Mouse (Mus musculus): ENCODE data around the gene Actl6a. TPM values are rescaled to one million over a fixed set of nuclear protein-coding genes. Genes with fewer than 3 reads are reported as not detected.
"Not testable (repeated sequence)": the region's sequence is repeated elsewhere in the genome, so short reads cannot be mapped to it uniquely, and the experiment has no call there.

The Actl6a gene
- total and polyA plus RNA-seq, 3 experiments: 17.5 to 122 (median 63.0) TPM

DNA sequence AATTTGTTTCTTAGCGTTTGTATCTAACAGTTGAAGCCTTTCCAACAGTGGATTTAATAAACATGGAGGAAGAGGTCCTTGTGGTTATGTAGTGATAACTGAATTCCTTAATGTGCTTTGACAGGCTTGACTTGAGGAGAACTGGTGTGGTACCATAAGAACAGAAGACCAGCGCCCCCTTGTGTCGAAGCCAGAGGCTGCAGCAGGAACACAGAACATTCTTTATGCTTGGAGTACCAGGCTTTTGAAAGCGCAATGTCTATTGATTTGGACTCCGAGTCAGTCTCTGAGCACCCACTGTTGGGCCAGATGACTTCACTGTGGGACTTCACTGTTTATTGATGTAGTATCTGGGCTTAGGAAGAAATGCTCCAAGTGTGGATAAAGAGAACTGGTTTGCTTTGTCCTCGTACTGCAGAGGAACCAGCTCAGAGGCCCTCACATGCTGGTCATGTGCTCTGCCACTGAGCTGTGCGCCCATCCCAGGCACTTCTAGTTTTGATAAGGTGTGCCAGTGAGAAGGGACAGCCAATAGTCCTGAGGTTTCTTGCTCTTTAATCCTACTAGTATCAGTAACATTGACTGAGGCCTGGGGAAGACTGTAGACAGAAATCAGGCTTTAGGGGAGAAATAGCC is 7.8 kb upstream of the Actl6a start:
- H3K9me3 ChIP-seq (replicated peaks): no peaks in the 10 kb centered on the region
- no peaks in the 10 kb centered on the region for H3K27me3 ChIP-seq (ENCODE audit: insufficient read depth, low read length)
- no peaks in the 10 kb centered on the region for H3K36me3 ChIP-seq (replicated peaks)
- ATAC-seq (ENCODE audit: extremely low read depth, insufficient number of reproducible peaks, low FRiP score, poor library complexity, severe bottlenecking) (peak; percentile 80), DNase-seq (ENCODE audit: low spot score) (peak; percentile 20)
- peak; percentile 88 for TF ChIP-seq CTCF (IDR thresholded peaks at IDR 0.05; ENCODE audit: low read depth, low read length)
- no peak for TF ChIP-seq GATA1 (IDR thresholded peaks at IDR 0.05; ENCODE audit: borderline replicate concordance, low read length)
- H3K4me1 ChIP-seq (ENCODE audit: insufficient read depth, low read depth, low read length): peaks cover 21% of the 10 kb centered on the region; the same call in 1 of the 2 replicates
- H3K4me3 ChIP-seq (ENCODE audit: low read depth, low read length): no peak overlapping the region

DNA sequence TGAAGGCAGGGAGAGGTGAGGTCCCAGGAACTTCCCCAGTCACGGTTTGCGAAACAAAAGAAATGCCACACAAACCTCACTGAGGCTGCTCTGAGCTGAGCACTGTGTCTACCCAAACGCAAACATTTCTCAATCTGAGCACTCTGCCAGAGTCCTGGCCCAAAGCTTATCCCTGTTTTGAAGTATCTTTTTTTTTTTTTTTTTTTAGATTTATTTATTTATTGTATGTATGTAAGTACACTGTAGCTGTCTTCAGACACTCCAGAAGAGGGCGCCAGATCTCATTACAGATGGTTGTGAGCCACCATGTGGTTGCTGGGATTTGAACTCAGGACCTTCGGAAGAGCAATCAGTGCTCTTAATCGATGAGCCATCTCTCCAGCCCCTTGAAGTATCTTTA is 2.1 kb upstream of the Actl6a start:
- H3K4me1 ChIP-seq (ENCODE audit: insufficient read depth, low read depth, low read length); H3K27me3 ChIP-seq (ENCODE audit: insufficient read depth, low read length); H3K36me3 ChIP-seq (replicated peaks); H3K9me3 ChIP-seq (replicated peaks); DNase-seq (ENCODE audit: low spot score); H3K4me3 ChIP-seq (ENCODE audit: low read depth, low read length); ATAC-seq (ENCODE audit: extremely low read depth, insufficient number of reproducible peaks, low FRiP score, poor library complexity, severe bottlenecking): not testable (repeated sequence)

DNA sequence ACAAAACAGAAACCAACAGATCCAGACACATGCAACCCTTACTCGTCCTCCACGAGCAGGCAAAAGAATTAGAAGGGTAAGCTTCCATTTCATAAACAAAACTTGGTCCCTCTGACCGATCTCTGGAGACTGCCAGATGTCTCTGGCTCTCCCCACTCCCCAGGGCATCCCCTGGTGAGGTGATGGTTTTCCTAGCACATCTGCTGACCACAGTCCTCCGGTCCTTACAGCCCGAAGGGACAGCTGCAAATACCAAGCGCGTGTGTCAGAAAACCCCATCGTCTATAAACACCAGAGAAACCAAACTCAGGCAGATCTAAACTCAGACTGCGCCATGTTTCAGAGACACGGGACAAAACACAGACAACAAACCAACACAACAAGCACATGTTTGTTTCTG is 1.5 kb upstream of the Actl6a start:
- H3K36me3 ChIP-seq (replicated peaks); DNase-seq (ENCODE audit: low spot score); H3K4me3 ChIP-seq (ENCODE audit: low read depth, low read length); H3K9me3 ChIP-seq (replicated peaks); H3K27me3 ChIP-seq (ENCODE audit: insufficient read depth, low read length); H3K4me1 ChIP-seq (ENCODE audit: insufficient read depth, low read depth, low read length); ATAC-seq (ENCODE audit: extremely low read depth, insufficient number of reproducible peaks, low FRiP score, poor library complexity, severe bottlenecking): not testable (repeated sequence)

DNA sequence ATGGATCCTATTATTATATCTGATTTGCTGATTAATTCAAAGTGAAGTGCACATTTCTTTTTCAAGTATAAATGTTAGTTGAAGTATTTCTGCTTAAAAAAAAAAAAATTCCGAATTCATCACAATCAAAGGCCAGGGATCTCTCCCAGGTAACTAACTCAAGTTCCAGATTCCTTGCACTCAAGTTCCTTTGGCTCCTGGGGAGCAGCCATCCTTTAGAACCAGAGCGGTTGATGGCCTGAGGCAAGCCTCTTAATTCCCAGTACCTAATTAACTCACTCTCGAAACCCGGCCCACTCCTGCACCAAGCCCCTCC is 1.9 kb downstream of the Actl6a start:
- no peak for TF ChIP-seq GATA2 (IDR thresholded peaks at IDR 0.05; ENCODE audit: borderline replicate concordance, low read depth, low read length)
- TF ChIP-seq POLR2AphosphoS5 (IDR thresholded peaks at IDR 0.05; ENCODE audit: insufficient replicate concordance, low read depth, low read length): no peak
- no peak for TF ChIP-seq CTCF (IDR thresholded peaks at IDR 0.05; ENCODE audit: low read depth, low read length)
- TF ChIP-seq GATA1 (IDR thresholded peaks at IDR 0.05; ENCODE audit: borderline replicate concordance, low read length): no peak
- no peak for TF ChIP-seq TAL1 (conservative IDR thresholded peaks at IDR 0.05; ENCODE audit: low read depth, low read length)
- Histone ChIP-seq H3K4me3 (ENCODE audit: low read depth, low read length) (peak overlapping the region; percentile 40; the same call in 1 of the 2 replicates), H3K9me3 (replicated peaks) (no peaks in the 10 kb centered on the region), H3K4me1 (ENCODE audit: insufficient read depth, low read depth, low read length) (peaks cover 19% of the 10 kb centered on the region), H3K27me3 (ENCODE audit: insufficient read depth, low read length) (no peaks in the 10 kb centered on the region), H3K36me3 (replicated peaks) (peaks cover 26% of the 10 kb centered on the region)
- ATAC-seq (ENCODE audit: extremely low read depth, insufficient number of reproducible peaks, low FRiP score, poor library complexity, severe bottlenecking) (no peak), DNase-seq (ENCODE audit: low spot score) (no peak)

DNA sequence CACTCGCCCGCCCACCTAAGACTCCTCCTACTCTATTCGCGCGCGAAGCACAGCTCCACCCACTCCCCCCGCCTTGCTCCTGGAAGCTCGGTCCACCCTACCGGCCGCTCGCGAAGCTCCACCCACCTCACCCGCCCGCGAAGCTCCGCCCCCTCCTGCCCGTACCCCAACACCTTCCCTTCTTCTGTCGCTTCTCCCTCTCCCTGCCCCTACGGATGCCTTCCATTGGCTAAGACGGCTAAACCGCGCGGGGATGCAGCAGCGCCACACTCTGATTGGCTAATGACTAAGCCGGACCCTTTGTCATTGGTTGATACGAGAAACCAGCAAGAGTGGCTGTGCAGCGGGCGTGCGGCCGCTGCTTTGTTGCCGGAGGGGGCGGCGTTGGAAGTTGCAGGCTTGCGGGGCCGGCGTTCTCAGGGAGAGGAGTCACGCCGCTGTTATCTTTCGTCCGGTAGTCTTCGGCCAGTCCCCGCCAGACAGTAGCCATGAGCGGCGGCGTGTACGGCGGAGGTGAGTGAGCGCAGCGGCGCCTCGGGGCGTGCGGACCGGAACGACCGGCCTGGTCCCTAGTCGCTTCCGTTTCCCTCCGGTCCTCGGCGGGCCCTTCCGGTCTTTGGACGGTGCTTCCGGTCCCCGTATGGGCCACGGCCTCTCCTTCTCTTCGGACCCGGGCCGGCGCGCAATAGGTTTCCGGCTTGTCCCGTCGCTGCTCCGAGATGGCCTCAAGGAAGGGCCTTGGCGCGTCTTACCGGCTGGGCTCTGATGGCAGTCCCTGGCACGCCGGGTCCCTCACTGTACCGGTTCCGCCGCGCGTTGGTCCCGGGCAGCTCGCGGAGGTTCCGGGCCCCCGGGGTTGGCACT is 2.5 kb downstream of the Actl6a start:
- H3K9me3 ChIP-seq (replicated peaks): no peaks in the 10 kb centered on the region
- no peaks in the 10 kb centered on the region for H3K27me3 ChIP-seq (ENCODE audit: insufficient read depth, low read length)
- TF ChIP-seq CTCF (IDR thresholded peaks at IDR 0.05; ENCODE audit: low read depth, low read length) (no peak), TAL1 (conservative IDR thresholded peaks at IDR 0.05; ENCODE audit: low read depth, low read length) (no peak), GATA1 (IDR thresholded peaks at IDR 0.05; ENCODE audit: borderline replicate concordance, low read length) (no peak), POLR2AphosphoS5 (IDR thresholded peaks at IDR 0.05; ENCODE audit: insufficient replicate concordance, low read depth, low read length) (no peak), GATA2 (IDR thresholded peaks at IDR 0.05; ENCODE audit: borderline replicate concordance, low read depth, low read length) (no peak)
- peaks cover 23% of the 10 kb centered on the region for H3K4me1 ChIP-seq (ENCODE audit: insufficient read depth, low read depth, low read length)
- H3K36me3 ChIP-seq (replicated peaks): peaks cover 32% of the 10 kb centered on the region
- peak overlapping the region; percentile 93 for H3K4me3 ChIP-seq (ENCODE audit: low read depth, low read length)
- ATAC-seq (ENCODE audit: extremely low read depth, insufficient number of reproducible peaks, low FRiP score, poor library complexity, severe bottlenecking): peak; percentile 100
- DNase-seq (ENCODE audit: low spot score): peak; percentile 98

DNA sequence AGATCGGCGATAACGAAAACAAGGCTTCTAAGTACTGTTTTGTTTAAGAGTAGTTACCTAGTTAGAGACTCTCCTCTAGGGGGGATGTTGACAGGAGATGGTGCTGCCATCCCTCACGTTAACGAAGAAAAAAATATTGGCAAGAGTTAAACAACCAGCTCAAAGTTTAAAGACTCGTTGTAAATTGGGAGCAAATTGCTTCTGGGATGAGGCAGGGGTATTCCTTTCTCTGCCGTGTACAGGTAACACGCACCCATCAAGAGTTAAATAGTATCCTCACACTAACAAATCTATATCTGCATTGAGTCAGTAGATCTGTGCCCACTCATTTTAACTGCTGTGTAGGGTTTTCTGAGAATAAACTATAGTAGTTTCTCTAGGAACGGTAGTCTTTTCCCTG is 3.3 kb downstream of the Actl6a start:
- ATAC-seq (ENCODE audit: extremely low read depth, insufficient number of reproducible peaks, low FRiP score, poor library complexity, severe bottlenecking): no peak
- Histone ChIP-seq H3K9me3 (replicated peaks) (no peaks in the 10 kb centered on the region), H3K4me3 (ENCODE audit: low read depth, low read length) (peak overlapping the region; percentile 93), H3K27me3 (ENCODE audit: insufficient read depth, low read length) (no peaks in the 10 kb centered on the region), H3K4me1 (ENCODE audit: insufficient read depth, low read depth, low read length) (peaks cover 23% of the 10 kb centered on the region), H3K36me3 (replicated peaks) (peaks cover 40% of the 10 kb centered on the region)
- TF ChIP-seq TAL1 (conservative IDR thresholded peaks at IDR 0.05; ENCODE audit: low read depth, low read length) (no peak), GATA1 (IDR thresholded peaks at IDR 0.05; ENCODE audit: borderline replicate concordance, low read length) (no peak), POLR2AphosphoS5 (IDR thresholded peaks at IDR 0.05; ENCODE audit: insufficient replicate concordance, low read depth, low read length) (no peak), CTCF (IDR thresholded peaks at IDR 0.05; ENCODE audit: low read depth, low read length) (no peak), GATA2 (IDR thresholded peaks at IDR 0.05; ENCODE audit: borderline replicate concordance, low read depth, low read length) (no peak)
- DNase-seq (ENCODE audit: low spot score): no peak

DNA sequence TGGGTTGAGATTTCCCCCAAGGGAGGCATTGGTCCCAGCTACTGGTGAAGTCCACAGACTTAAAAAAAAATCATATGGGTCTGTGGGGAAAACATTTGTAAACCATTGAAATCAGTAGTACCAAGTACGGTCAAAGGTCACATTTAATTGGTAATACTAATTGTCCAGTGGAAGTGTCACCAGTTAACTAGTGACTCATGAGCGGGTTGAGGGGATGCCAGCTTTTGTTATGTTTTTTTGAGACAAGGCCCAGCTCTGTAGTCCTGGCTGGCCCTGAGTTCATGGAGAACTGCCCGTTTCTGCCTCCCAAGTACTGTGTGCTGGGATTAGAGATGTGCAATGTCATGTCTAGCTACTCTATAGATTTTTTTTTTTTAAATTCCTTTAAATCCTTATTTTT is 7.6 kb downstream of the Actl6a start:
- Histone ChIP-seq H3K27me3 (ENCODE audit: insufficient read depth, low read length) (no peaks in the 10 kb centered on the region), H3K36me3 (replicated peaks) (peaks cover 78% of the 10 kb centered on the region), H3K4me3 (ENCODE audit: low read depth, low read length) (no peak overlapping the region), H3K9me3 (replicated peaks) (no peaks in the 10 kb centered on the region), H3K4me1 (ENCODE audit: insufficient read depth, low read depth, low read length) (peaks cover 18% of the 10 kb centered on the region)
- no peak for ATAC-seq (ENCODE audit: extremely low read depth, insufficient number of reproducible peaks, low FRiP score, poor library complexity, severe bottlenecking)
- TF ChIP-seq GATA2 (IDR thresholded peaks at IDR 0.05; ENCODE audit: borderline replicate concordance, low read depth, low read length) (no peak), POLR2AphosphoS5 (IDR thresholded peaks at IDR 0.05; ENCODE audit: insufficient replicate concordance, low read depth, low read length) (no peak), TAL1 (conservative IDR thresholded peaks at IDR 0.05; ENCODE audit: low read depth, low read length) (no peak), CTCF (IDR thresholded peaks at IDR 0.05; ENCODE audit: low read depth, low read length) (no peak), GATA1 (IDR thresholded peaks at IDR 0.05; ENCODE audit: borderline replicate concordance, low read length) (no peak)
- no peak for DNase-seq (ENCODE audit: low spot score)

DNA sequence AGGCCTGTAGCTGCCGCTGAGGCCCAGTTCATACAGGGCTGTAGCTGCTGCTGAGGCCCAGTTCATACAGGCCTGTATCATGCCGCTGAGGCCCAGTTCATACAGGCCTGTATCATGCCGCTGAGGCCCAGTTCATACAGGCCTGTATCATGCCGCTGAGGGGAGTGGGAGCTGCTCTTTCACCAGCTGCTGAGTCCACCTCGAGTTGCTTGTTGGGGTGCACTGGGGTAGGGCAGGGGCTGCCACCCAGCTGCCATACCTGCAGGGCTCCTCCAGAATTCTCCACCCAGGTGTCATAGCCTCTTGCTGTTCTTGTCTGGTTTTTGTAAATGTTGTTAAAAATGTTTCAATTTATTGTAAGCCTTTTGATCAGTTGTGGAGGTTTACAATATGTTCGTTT is 11.3 kb downstream of the Actl6a start:
- not testable (repeated sequence) for DNase-seq (ENCODE audit: low spot score); H3K4me3 ChIP-seq (ENCODE audit: low read depth, low read length); H3K9me3 ChIP-seq (replicated peaks); ATAC-seq (ENCODE audit: extremely low read depth, insufficient number of reproducible peaks, low FRiP score, poor library complexity, severe bottlenecking); H3K27me3 ChIP-seq (ENCODE audit: insufficient read depth, low read length); H3K4me1 ChIP-seq (ENCODE audit: insufficient read depth, low read depth, low read length)
- peaks cover 93% of the 10 kb centered on the region for H3K36me3 ChIP-seq (replicated peaks)
